Mouse (Mus musculus): Measurements from ENCODE around the gene Gm13283.
"Not testable (repeated sequence)": the region's sequence is repeated elsewhere in the genome, so short reads cannot be mapped to it uniquely, and the experiment has no call there.

GRCm38 (mm10) chr4:88759610-88760268 is at the start of gene Gm13283:
- not testable (repeated sequence) for TF ChIP-seq POLR2A (IDR thresholded peaks at IDR 0.05; ENCODE audit: low read depth, low read length); CTCF (IDR thresholded peaks at IDR 0.05; ENCODE audit: extremely low read depth, insufficient read depth, insufficient read length, insufficient replicate concordance)
